Mouse (Mus musculus): ENCODE measurements at regions not wholly inside any gene's neighbourhood (a gene's known extent, or its start where the extent isn't known, plus 50 kb on each side); places are given as distances from the start of the nearest gene placed in this dataset.

GRCm38 (mm10) chr12:8070788-8071187 lies 93.3 kb downstream of the Apob start:
- Histone ChIP-seq H3K4me3 (replicated peaks; ENCODE audit: insufficient read depth, low read depth, low read length) (no peak overlapping the region), H3K27ac (ENCODE audit: insufficient read depth, low read length) (no peak overlapping the region), H3K4me1 (ENCODE audit: control insufficient read depth, insufficient read depth, low read length) (no peaks in the 10 kb centered on the region), H3K27me3 (ENCODE audit: control insufficient read depth, insufficient read depth, low read length) (no peaks in the 10 kb centered on the region)
- no peak for DNase-seq
- no peak for TF ChIP-seq POLR2A (IDR thresholded peaks at IDR 0.05; ENCODE audit: borderline replicate concordance, insufficient read depth, low read length)
- 65% methylated on average over 6 of the region's 6 CpGs for WGBS

- WGBS: 76% methylated on average over 4 of the region's 4 CpGs
- Histone ChIP-seq H3K27ac (ENCODE audit: insufficient read depth, low read length) (no peak overlapping the region), H3K27me3 (ENCODE audit: control insufficient read depth, insufficient read depth, low read length) (no peaks in the 10 kb centered on the region), H3K4me1 (ENCODE audit: control insufficient read depth, insufficient read depth, low read length) (no peaks in the 10 kb centered on the region), H3K4me3 (replicated peaks; ENCODE audit: insufficient read depth, low read depth, low read length) (no peak overlapping the region)
- TF ChIP-seq CTCF (IDR thresholded peaks at IDR 0.05; ENCODE audit: borderline replicate concordance, insufficient read depth, low read depth, low read length) (no peak), POLR2A (IDR thresholded peaks at IDR 0.05; ENCODE audit: borderline replicate concordance, insufficient read depth, low read length) (no peak)
- no peak for DNase-seq
Measured at GRCm38 (mm10) chr12:8071286-8071685, 93.8 kb downstream of the Apob start.

- Histone ChIP-seq H3K4me1 (ENCODE audit: control insufficient read depth, insufficient read depth, low read length) (no peaks in the 10 kb centered on the region), H3K4me3 (replicated peaks; ENCODE audit: insufficient read depth, low read depth, low read length) (no peak overlapping the region), H3K27ac (ENCODE audit: insufficient read depth, low read length) (no peak overlapping the region), H3K27me3 (ENCODE audit: control insufficient read depth, insufficient read depth, low read length) (no peaks in the 10 kb centered on the region)
- TF ChIP-seq POLR2A (IDR thresholded peaks at IDR 0.05; ENCODE audit: borderline replicate concordance, insufficient read depth, low read length): no peak
- no peak for TF ChIP-seq CTCF (IDR thresholded peaks at IDR 0.05; ENCODE audit: borderline replicate concordance, insufficient read depth, low read depth, low read length)
- DNase-seq: no peak
Measured at GRCm38 (mm10) chr12:8076010-8076540, 98.6 kb downstream of the Apob start.

GRCm38 (mm10) chr12:8077346-8077745 lies 99.9 kb downstream of the Apob start:
- WGBS: 90% methylated on average over 4 of the region's 4 CpGs
- Histone ChIP-seq H3K27me3 (ENCODE audit: control insufficient read depth, insufficient read depth, low read length) (no peaks in the 10 kb centered on the region), H3K27ac (ENCODE audit: insufficient read depth, low read length) (no peak overlapping the region), H3K4me3 (replicated peaks; ENCODE audit: insufficient read depth, low read depth, low read length) (no peak overlapping the region), H3K4me1 (ENCODE audit: control insufficient read depth, insufficient read depth, low read length) (no peaks in the 10 kb centered on the region)
- TF ChIP-seq POLR2A (IDR thresholded peaks at IDR 0.05; ENCODE audit: borderline replicate concordance, insufficient read depth, low read length): no peak
- TF ChIP-seq CTCF (IDR thresholded peaks at IDR 0.05; ENCODE audit: borderline replicate concordance, insufficient read depth, low read depth, low read length): no peak
- no peak for DNase-seq

- Histone ChIP-seq H3K4me1 (ENCODE audit: control insufficient read depth, insufficient read depth, low read length) (no peaks in the 10 kb centered on the region), H3K27ac (ENCODE audit: insufficient read depth, low read length) (no peak overlapping the region), H3K4me3 (replicated peaks; ENCODE audit: insufficient read depth, low read depth, low read length) (no peak overlapping the region), H3K27me3 (ENCODE audit: control insufficient read depth, insufficient read depth, low read length) (no peaks in the 10 kb centered on the region)
- WGBS: 86% methylated on average over 3 of the region's 3 CpGs
- no peak for DNase-seq
- TF ChIP-seq CTCF (IDR thresholded peaks at IDR 0.05; ENCODE audit: borderline replicate concordance, insufficient read depth, low read depth, low read length): no peak
- TF ChIP-seq POLR2A (IDR thresholded peaks at IDR 0.05; ENCODE audit: borderline replicate concordance, insufficient read depth, low read length): no peak
Measured at GRCm38 (mm10) chr12:8078046-8078445, 100.6 kb downstream of the Apob start.

- Histone ChIP-seq H3K27me3 (ENCODE audit: control insufficient read depth, insufficient read depth, low read length) (no peaks in the 10 kb centered on the region), H3K4me3 (replicated peaks; ENCODE audit: insufficient read depth, low read depth, low read length) (no peak overlapping the region), H3K27ac (ENCODE audit: insufficient read depth, low read length) (no peak overlapping the region), H3K4me1 (ENCODE audit: control insufficient read depth, insufficient read depth, low read length) (no peaks in the 10 kb centered on the region)
- WGBS: 83% methylated on average over 8 of the region's 8 CpGs
- TF ChIP-seq CTCF (IDR thresholded peaks at IDR 0.05; ENCODE audit: borderline replicate concordance, insufficient read depth, low read depth, low read length): no peak
- TF ChIP-seq POLR2A (IDR thresholded peaks at IDR 0.05; ENCODE audit: borderline replicate concordance, insufficient read depth, low read length): no peak
- no peak for DNase-seq
Measured at GRCm38 (mm10) chr12:8082688-8083661, 105.5 kb downstream of the Apob start.

- no peak for TF ChIP-seq POLR2A (IDR thresholded peaks at IDR 0.05; ENCODE audit: borderline replicate concordance, insufficient read depth, low read length)
- no peak for TF ChIP-seq CTCF (IDR thresholded peaks at IDR 0.05; ENCODE audit: borderline replicate concordance, insufficient read depth, low read depth, low read length)
- H3K27ac ChIP-seq (ENCODE audit: insufficient read depth, low read length): no peak overlapping the region
- H3K27me3 ChIP-seq (ENCODE audit: control insufficient read depth, insufficient read depth, low read length): no peaks in the 10 kb centered on the region
- H3K4me1 ChIP-seq (ENCODE audit: control insufficient read depth, insufficient read depth, low read length): no peaks in the 10 kb centered on the region
- H3K4me3 ChIP-seq (replicated peaks; ENCODE audit: insufficient read depth, low read depth, low read length): no peak overlapping the region
- 82% methylated on average over 1 of the region's 3 CpGs for WGBS
- DNase-seq: no peak
Measured at GRCm38 (mm10) chr12:8087958-8088357, 110.5 kb downstream of the Apob start.
